Mouse (Mus musculus): ENCODE results near the gene Tenm4. TPM values are rescaled to one million over a fixed set of nuclear protein-coding genes. Genes with fewer than 3 reads are reported as not detected.

Tenm4 gene
- total and polyA plus RNA-seq, 3 experiments = 9.2 to 15.2 TPM; not detected in 1

- Histone ChIP-seq H3K9me3 (replicated peaks; ENCODE audit: insufficient read depth, low read length) (no peaks in the 10 kb centered on the region), H3K4me3 (ENCODE audit: control insufficient read depth in 1 of 2, insufficient read depth in 1 of 2, low read depth in 2 of 2, low read length in 2 of 2) (no peak overlapping the region), H3K4me1 (ENCODE audit: control insufficient read depth in 1 of 2, insufficient read depth in 2 of 2, low read length in 2 of 2) (no peaks in the 10 kb centered on the region), H3K36me3 (ENCODE audit: control insufficient read depth in 1 of 2, insufficient read depth in 2 of 2, low read length in 2 of 2) (no peaks in the 10 kb centered on the region), H3K79me2 (ENCODE audit: control insufficient read depth, insufficient read depth, low read length, poor library complexity) (no peaks in the 10 kb centered on the region), H3K27me3 (ENCODE audit: control insufficient read depth in 1 of 2, insufficient read depth in 2 of 2, low read length in 2 of 2) (no peaks in the 10 kb centered on the region), H3K27ac (ENCODE audit: control insufficient read depth, low read depth, low read length) (no peak overlapping the region), H3K9ac (ENCODE audit: control insufficient read depth, low read depth, low read length, poor library complexity, severe bottlenecking) (no peak overlapping the region)
- TF ChIP-seq MXI1 (IDR thresholded peaks at IDR 0.05; ENCODE audit: low read depth, low read length) = no peak
- TF ChIP-seq MYB (IDR thresholded peaks at IDR 0.05; ENCODE audit: low read depth, low read length) = no peak
- TF ChIP-seq SIN3A (IDR thresholded peaks at IDR 0.05; ENCODE audit: low read length) = no peak
- TF ChIP-seq UBTF (IDR thresholded peaks at IDR 0.05; ENCODE audit: borderline replicate concordance, insufficient read depth, low read depth, low read length) = no peak
- TF ChIP-seq GABPA (IDR thresholded peaks at IDR 0.05; ENCODE audit: low read depth, low read length) = no peak
- TF ChIP-seq KAT2A (conservative IDR thresholded peaks at IDR 0.05; ENCODE audit: low read depth, low read length) = no peak
- no peak for TF ChIP-seq TBP (IDR thresholded peaks at IDR 0.05; ENCODE audit: low read depth, low read length)
- TF ChIP-seq USF1 (IDR thresholded peaks at IDR 0.05; ENCODE audit: low read depth, low read length) = no peak
- DNase-seq (ENCODE audit: low read depth, low spot score) = no peak
These were observed 219.8 kb downstream of the Tenm4 start for GRCm38 (mm10) chr7:96390894-96391293.

DNA sequence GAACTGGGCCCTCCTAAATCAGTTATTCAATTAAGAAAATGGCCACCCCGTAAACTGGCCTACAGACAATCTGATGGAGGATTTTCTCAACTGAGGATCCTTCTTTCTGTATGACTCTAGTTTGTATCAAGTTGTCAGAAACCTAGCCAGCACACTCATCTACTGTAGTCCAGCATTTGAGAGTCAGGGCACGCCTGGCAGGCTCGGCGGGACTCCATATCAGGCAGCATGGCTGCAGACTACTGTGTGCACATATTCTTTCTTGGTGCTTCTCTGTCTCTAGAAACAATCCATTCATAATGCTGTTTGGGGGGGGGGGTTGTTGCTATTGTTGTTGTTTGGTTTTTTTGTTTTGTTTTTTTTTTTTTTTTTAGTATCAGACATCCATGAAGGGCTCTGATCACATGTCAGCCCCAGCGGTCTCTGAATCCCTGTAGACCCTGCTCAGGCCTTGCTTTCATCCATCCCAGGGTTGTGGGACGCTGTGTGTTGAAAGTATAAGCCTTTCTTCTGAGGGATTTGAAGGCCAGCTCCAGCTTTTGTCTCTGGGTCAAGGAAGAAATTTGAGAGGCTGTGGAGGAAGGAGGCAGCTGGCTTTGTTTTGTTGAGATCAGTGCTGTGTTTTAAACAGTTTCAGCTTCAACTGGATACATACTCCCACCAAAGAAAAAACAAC lies 220.9 kb downstream of the Tenm4 start:
- no peak for DNase-seq (ENCODE audit: low read depth, low spot score)
- H3K9me3 ChIP-seq (replicated peaks; ENCODE audit: insufficient read depth, low read length) = no peaks in the 10 kb centered on the region
- no peaks in the 10 kb centered on the region for H3K79me2 ChIP-seq (ENCODE audit: control insufficient read depth, insufficient read depth, low read length, poor library complexity)
- H3K4me3 ChIP-seq (ENCODE audit: control insufficient read depth in 1 of 2, insufficient read depth in 1 of 2, low read depth in 2 of 2, low read length in 2 of 2) = no peak overlapping the region
- no peaks in the 10 kb centered on the region for H3K36me3 ChIP-seq (ENCODE audit: control insufficient read depth in 1 of 2, insufficient read depth in 2 of 2, low read length in 2 of 2)
- H3K27ac ChIP-seq (ENCODE audit: control insufficient read depth, low read depth, low read length) = no peak overlapping the region
- no peaks in the 10 kb centered on the region for H3K27me3 ChIP-seq (ENCODE audit: control insufficient read depth in 1 of 2, insufficient read depth in 2 of 2, low read length in 2 of 2)
- H3K9ac ChIP-seq (ENCODE audit: control insufficient read depth, low read depth, low read length, poor library complexity, severe bottlenecking) = no peak overlapping the region
- H3K4me1 ChIP-seq (ENCODE audit: control insufficient read depth in 1 of 2, insufficient read depth in 2 of 2, low read length in 2 of 2) = no peaks in the 10 kb centered on the region
- TF ChIP-seq E2F4 (IDR thresholded peaks at IDR 0.05; ENCODE audit: borderline replicate concordance, low read depth, low read length) (no peak), BHLHE40 (IDR thresholded peaks at IDR 0.05; ENCODE audit: borderline replicate concordance, low read depth, low read length) (no peak), SMC3 (IDR thresholded peaks at IDR 0.05; ENCODE audit: low read depth, low read length) (no peak), RAD21 (IDR thresholded peaks at IDR 0.05; ENCODE audit: low read depth, low read length) (no peak), MYB (IDR thresholded peaks at IDR 0.05; ENCODE audit: low read depth, low read length) (no peak), MYC (IDR thresholded peaks at IDR 0.05; ENCODE audit: low read depth, low read length) (no peak), TCF12 (IDR thresholded peaks at IDR 0.05; ENCODE audit: low read depth, low read length) (no peak), KAT2A (conservative IDR thresholded peaks at IDR 0.05; ENCODE audit: low read depth, low read length) (no peak), UBTF (IDR thresholded peaks at IDR 0.05; ENCODE audit: borderline replicate concordance, insufficient read depth, low read depth, low read length) (no peak), ZMIZ1 (IDR thresholded peaks at IDR 0.05; ENCODE audit: low read depth, low read length) (no peak), MAZ (IDR thresholded peaks at IDR 0.05; ENCODE audit: low read depth, low read length) (no peak), ETS1 (IDR thresholded peaks at IDR 0.05; ENCODE audit: low read depth, low read length) (no peak), ELF1 (IDR thresholded peaks at IDR 0.05; ENCODE audit: low read depth, low read length) (no peak), SIN3A (IDR thresholded peaks at IDR 0.05; ENCODE audit: low read length) (no peak), CTCF (IDR thresholded peaks at IDR 0.05 in 2 of 3, conservative IDR thresholded peaks at IDR 0.05 in 1 of 3; ENCODE audit: control insufficient read depth in 1 of 3, insufficient read depth in 1 of 3, low read depth in 2 of 3, low read length in 3 of 3, poor library complexity in 1 of 3, severe bottlenecking in 1 of 3) (no peak), POLR2AphosphoS2 (IDR thresholded peaks at IDR 0.05; ENCODE audit: low read length) (no peak), MEF2A (IDR thresholded peaks at IDR 0.05; ENCODE audit: extremely low read depth, insufficient replicate concordance, low read depth, low read length, poor library complexity, severe bottlenecking) (no peak)
